Mouse (Mus musculus) kidney, postnatal 14 days (tissue): Measurements from ENCODE around the gene Akap13.

Experiments used
- DNase-seq: peaks from one replicate; pipeline ENCODE4 v3.0.0; 2022; ENCODE audit warnings: mixed read lengths

Akap13 gene

GRCm38 (mm10) chr7:75684976-75685375 lies 229.6 kb downstream of the Akap13 start:
- no peak for DNase-seq

- DNase-seq: no peak
Measured at GRCm38 (mm10) chr7:75686046-75686826, 230.9 kb downstream of the Akap13 start.

GRCm38 (mm10) chr7:75686827-75687164 lies 231.5 kb downstream of the Akap13 start:
- no peak for DNase-seq

- DNase-seq: no peak
Measured at GRCm38 (mm10) chr7:75688144-75688543, 232.8 kb downstream of the Akap13 start.

GRCm38 (mm10) chr7:75694777-75695176 lies 239.4 kb downstream of the Akap13 start:
- no peak for DNase-seq

- DNase-seq: no peak
Measured at GRCm38 (mm10) chr7:75699836-75700235, 244.5 kb downstream of the Akap13 start.

- no peak for DNase-seq
Measured at GRCm38 (mm10) chr7:75700771-75701345, 245.5 kb downstream of the Akap13 start.

- DNase-seq: no peak
Measured at GRCm38 (mm10) chr7:75701761-75702160, 246.4 kb downstream of the Akap13 start.

GRCm38 (mm10) chr7:75702368-75702767 lies 247.0 kb downstream of the Akap13 start:
- no peak for DNase-seq

- DNase-seq: no peak
Measured at GRCm38 (mm10) chr7:75702966-75703645, 247.8 kb downstream of the Akap13 start.

- DNase-seq: no peak
Measured at GRCm38 (mm10) chr7:75704862-75705261, 249.5 kb downstream of the Akap13 start.

- no peak for DNase-seq
Measured at GRCm38 (mm10) chr7:75709936-75710335, 254.6 kb downstream of the Akap13 start.

GRCm38 (mm10) chr7:75710920-75711319 lies 255.6 kb downstream of the Akap13 start:
- DNase-seq: no peak

GRCm38 (mm10) chr7:75711436-75711835 lies 256.1 kb downstream of the Akap13 start:
- DNase-seq: no peak

GRCm38 (mm10) chr7:75712808-75713207 lies 257.5 kb downstream of the Akap13 start:
- no peak for DNase-seq

- DNase-seq: no peak
Measured at GRCm38 (mm10) chr7:75713959-75714358, 258.6 kb downstream of the Akap13 start.

- DNase-seq: no peak
Measured at GRCm38 (mm10) chr7:75715026-75715425, 259.7 kb downstream of the Akap13 start.

GRCm38 (mm10) chr7:75715939-75716338 lies 260.6 kb downstream of the Akap13 start:
- peak; percentile 61 for DNase-seq

GRCm38 (mm10) chr7:75717349-75717748 lies 262.0 kb downstream of the Akap13 start:
- no peak for DNase-seq

GRCm38 (mm10) chr7:75721302-75721701 lies 266.0 kb downstream of the Akap13 start:
- DNase-seq: no peak

GRCm38 (mm10) chr7:75724012-75724411 lies 268.7 kb downstream of the Akap13 start:
- DNase-seq: no peak

- no peak for DNase-seq
Measured at GRCm38 (mm10) chr7:75725899-75726298, 270.6 kb downstream of the Akap13 start.

- DNase-seq: no peak
Measured at GRCm38 (mm10) chr7:75726867-75727266, 271.5 kb downstream of the Akap13 start.

- no peak for DNase-seq
Measured at GRCm38 (mm10) chr7:75729652-75730051, 274.3 kb downstream of the Akap13 start.
